Mouse (Mus musculus) right cerebral cortex, postnatal 4 days (tissue): ENCODE data around the gene Lcn5.
"Not testable (repeated sequence)": the region's sequence is repeated elsewhere in the genome, so short reads cannot be mapped to it uniquely, and the experiment has no call there.

Experiments
- DNase-seq: peaks from one replicate; pipeline ENCODE4 v3.0.0-alpha.2; 2022

Lcn5 gene

GRCm38 (mm10) chr2:25679559-25679958, 21.8 kb downstream of the Lcn5 start:
- no peak for DNase-seq

- DNase-seq: no peak
Measured at GRCm38 (mm10) chr2:25682426-25682825, 24.7 kb downstream of the Lcn5 start, which contains the start of gene Lcn10. Lcn10 (plus strand) TSS chr2:25682726.

GRCm38 (mm10) chr2:25686941-25687340, 29.2 kb downstream of the Lcn5 start:
- DNase-seq: no peak

DNA sequence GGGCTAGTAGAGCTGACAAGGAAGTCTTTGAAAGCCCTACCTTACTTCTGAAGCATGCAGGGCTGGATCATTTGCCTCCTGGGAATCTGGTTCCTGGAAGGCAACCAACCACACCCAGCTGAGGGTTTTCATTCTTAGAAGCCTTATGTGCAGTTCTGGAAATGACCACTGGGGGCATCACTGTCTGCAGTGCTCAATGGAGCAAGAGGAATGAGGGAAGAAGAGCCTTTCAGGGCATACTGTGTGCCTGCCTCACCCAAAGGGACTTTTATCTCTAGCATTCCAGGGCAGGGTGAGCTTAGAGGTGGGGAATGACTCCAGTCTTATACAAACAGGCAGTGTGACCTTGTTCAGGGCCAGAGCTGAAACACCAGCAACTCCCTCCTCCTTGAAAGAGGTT, 36.9 kb downstream of the Lcn5 start:
- peak; percentile 71 for DNase-seq

- DNase-seq: no peak
Measured at GRCm38 (mm10) chr2:25696951-25697350, 39.2 kb downstream of the Lcn5 start.

- DNase-seq: no peak
Measured at GRCm38 (mm10) chr2:25698696-25699095, 40.9 kb downstream of the Lcn5 start.

- DNase-seq: not testable (repeated sequence)
Measured at GRCm38 (mm10) chr2:25699743-25700142, 42.0 kb downstream of the Lcn5 start, which contains the start of gene Obp2a. Obp2a (plus strand) TSS chr2:25700043.

- DNase-seq: no peak
Measured at GRCm38 (mm10) chr2:25701001-25701400, 43.2 kb downstream of the Lcn5 start.

- DNase-seq: no peak
Measured at GRCm38 (mm10) chr2:25703706-25704105, 46.0 kb downstream of the Lcn5 start.

- DNase-seq: peak; percentile 82
Measured at GRCm38 (mm10) chr2:25706643-25707481, 49.1 kb downstream of the Lcn5 start, which contains the start of gene Bmyc. Bmyc (plus strand) TSS chr2:25706739.

GRCm38 (mm10) chr2:25708121-25708520, 50.4 kb downstream of the Lcn5 start:
- DNase-seq: peak; percentile 30

DNA sequence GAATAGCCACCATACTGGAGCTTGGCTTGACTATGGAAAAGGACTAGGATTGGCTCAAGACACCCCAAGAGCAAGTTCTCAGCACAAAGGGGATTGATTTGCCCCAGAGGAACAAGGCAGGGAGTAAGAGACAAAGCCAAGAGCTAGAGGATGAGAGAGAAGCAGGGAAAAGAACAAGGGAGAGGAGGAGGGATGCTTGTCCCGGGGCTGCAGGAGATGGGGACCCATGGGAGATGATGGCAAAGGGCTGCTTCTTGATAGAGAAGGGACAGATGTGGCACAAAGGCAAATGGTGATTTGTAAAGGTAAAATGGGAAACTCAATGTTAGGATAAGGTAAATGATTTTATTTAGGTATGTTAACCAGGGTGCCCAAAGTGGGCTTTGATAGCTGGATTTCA, 51.3 kb downstream of the Lcn5 start:
- not testable (repeated sequence) for DNase-seq

DNA sequence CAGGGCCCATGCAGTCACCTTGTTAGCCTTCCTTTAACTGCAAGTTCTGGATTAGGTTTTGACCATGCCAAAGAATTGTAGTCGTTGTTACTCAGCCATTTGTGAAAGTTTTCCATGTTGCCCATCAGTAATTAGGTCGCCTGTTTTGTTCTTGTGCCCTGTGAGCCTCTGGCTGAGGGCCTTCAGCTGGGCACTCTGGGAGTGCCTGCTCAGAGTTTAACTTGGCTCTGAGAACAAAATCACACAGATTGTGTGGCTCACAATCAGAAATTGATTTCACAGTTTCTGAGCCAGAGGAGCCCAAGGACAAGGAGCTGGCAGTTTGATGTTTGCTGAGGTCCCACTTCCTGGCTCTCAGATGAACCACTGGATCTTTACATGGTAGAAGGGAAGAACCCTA, 52.0 kb downstream of the Lcn5 start:
- not testable (repeated sequence) for DNase-seq
